Mouse (Mus musculus): ENCODE measurements around the gene Oaz1.

DNA sequence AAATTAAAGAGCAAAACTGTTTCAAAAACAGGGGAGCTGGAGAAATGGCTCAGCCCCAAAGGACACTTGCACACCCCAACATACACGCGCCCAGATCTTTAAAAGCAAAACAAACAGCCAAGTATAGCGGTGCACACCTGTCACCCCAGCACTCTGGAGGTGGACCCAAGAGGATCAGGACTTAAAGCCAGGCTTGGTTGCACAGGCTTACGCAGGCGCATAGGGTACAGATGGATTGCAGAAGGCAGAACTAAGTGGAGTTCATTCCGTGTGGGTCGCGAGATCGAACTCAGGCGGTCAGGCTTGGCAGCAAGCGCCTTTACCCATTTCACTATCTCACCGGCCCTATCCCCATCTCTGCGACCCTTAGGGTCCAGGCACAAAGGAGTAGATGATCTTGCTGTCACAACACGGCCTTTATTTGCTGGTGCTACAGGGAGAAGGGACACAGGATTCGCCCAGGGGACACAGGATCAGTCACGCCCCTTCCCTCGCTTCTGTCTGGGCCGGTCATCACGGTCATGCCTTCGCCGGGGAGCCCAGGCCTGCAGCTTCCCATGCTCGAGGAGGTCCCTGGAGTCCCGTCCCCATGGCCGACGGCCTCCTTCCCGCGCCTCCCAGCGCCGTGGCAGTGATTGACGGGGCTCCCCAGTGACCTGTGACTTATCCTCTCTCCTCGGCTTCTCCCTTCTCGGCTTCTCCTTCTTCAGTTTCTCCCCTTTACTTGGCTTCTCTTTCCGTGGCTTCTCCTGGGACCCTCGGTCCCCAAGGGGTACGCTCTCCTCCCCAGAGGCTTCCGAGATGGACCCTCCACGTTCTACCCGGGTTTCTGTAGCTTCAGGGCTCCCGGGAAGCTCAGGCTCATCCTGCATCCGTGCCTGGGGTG is 18.1 kb upstream of the Oaz1 start:
- TF ChIP-seq CTCF (IDR thresholded peaks at IDR 0.05; ENCODE audit: extremely low read depth, insufficient read length, insufficient replicate concordance, low read depth, low read length) = no peak
- no peak for TF ChIP-seq POLR2A (IDR thresholded peaks at IDR 0.05; ENCODE audit: low read depth, low read length)

Data from small intestine, adult 2 months (tissue).